Mouse (Mus musculus): Measurements from ENCODE around the gene Gpr141.
"Not testable (repeated sequence)": the region's sequence is repeated elsewhere in the genome, so short reads cannot be mapped to it uniquely, and the experiment has no call there.

DNA sequence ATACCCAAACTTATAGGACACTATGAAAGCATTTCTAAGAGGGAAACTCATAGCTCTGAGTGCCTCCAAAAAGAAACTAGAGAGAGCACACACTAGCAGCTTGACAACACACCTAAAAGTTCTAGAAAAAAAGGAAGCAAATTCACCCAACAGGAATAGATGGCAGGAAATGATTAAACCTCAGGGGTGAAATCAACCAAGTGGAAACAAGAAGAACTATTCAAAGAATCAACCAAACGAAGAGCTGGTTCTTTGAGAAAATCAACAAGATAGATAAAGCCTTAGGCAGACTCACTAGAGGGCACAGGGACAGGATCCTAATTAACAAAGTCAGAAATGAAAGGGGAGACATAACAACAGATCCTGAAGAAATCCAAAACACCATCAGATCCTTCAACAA lies 36.1 kb downstream of the Gpr141 start:
- TF ChIP-seq EP300, CTCF (IDR thresholded peaks at IDR 0.05; ENCODE audit: low read depth): not testable (repeated sequence)

All from heart, postnatal 0 days (tissue).